Mouse (Mus musculus) lung, embryonic 16.5 days (tissue): ENCODE results near the gene Usp22. TPM values are rescaled to one million over a fixed set of nuclear protein-coding genes. Genes with fewer than 3 reads are reported as not detected.
A peak's percentile ranks its signal among the peaks of the same experiment; 100 is the strongest.

ENCODE experiments used
- ATAC-seq: fragments of 200-750 bp; cut with Nextera tagmentation; 2 replicates; pipeline ENCODE4 v1.8.0; 2017; ENCODE audit warnings: low read depth, mild to moderate bottlenecking, moderate library complexity
- H3K27ac ChIP-seq: fragments of 300-500 bp; sonication (generic); 2 replicates; pipeline ENCODE4 v1.5.1; 2014; ENCODE audit warnings: mild to moderate bottlenecking, control low read depth, low read length
- H3K27me3 ChIP-seq: fragments of 300-500 bp; sonication (generic); 2 replicates; pipeline ENCODE4 v1.6.1; 2014; ENCODE audit warnings: low read depth, low read length, mixed read lengths; ENCODE audit not compliant: control insufficient read depth, insufficient read depth
- H3K36me3 ChIP-seq: fragments of 300-500 bp; sonication (generic); 2 replicates; pipeline ENCODE4 v1.6.1; 2014; ENCODE audit warnings: low read length; ENCODE audit not compliant: control insufficient read depth, insufficient read depth
- H3K4me1 ChIP-seq: fragments of 300-500 bp; sonication (generic); replicated peaks from 2 replicates; pipeline ENCODE4 v1.6.1; 2014; ENCODE audit warnings: low read length, mixed read lengths; ENCODE audit not compliant: control insufficient read depth, insufficient read depth
- H3K4me2 ChIP-seq: fragments of 300-500 bp; sonication (generic); 2 replicates; pipeline ENCODE4 v1.6.1; 2014; ENCODE audit warnings: low read depth, low read length, control low read depth
- H3K4me3 ChIP-seq: fragments of 300-500 bp; sonication (generic); 2 replicates; pipeline ENCODE4 v1.5.1; 2014; ENCODE audit warnings: mild to moderate bottlenecking, low read length, control low read depth
- H3K9ac ChIP-seq: fragments of 300-500 bp; sonication (generic); 2 replicates; pipeline ENCODE4 v1.6.1; 2014; ENCODE audit warnings: low read length, control low read depth
- H3K9me3 ChIP-seq: fragments of 300-500 bp; sonication (generic); 2 replicates; pipeline ENCODE4 v1.6.1; 2016; ENCODE audit warnings: low read length; ENCODE audit not compliant: control insufficient read depth
- WGBS: fragments of 180-500 bp; shearing (Covaris S2); extraction: QIAGEN DNeasy Blood & Tissue Kit; methylation state at CpG from one replicate; pipeline ENCODE4 v1.1.7; 2014; 5-methylcytosine and 5-hydroxymethylcytosine counted together
- polyA plus RNA-seq: library from polyadenylated mRNA; unstranded; fragments of >200 nt; fragmentation: Nextera tagmentation; extraction: Ambion mirVana; gene quantifications from 2 replicates; pipeline ENCODE4 v1.2.1, GENCODE M21; 2015

Gene Usp22
- 98.9 and 103 TPM in 2 replicates for polyA plus RNA-seq

- H3K27me3 ChIP-seq = no peaks in the 10 kb centered on the region
- H3K9ac ChIP-seq = peak within 1 kb of the TSS; percentile 99
- no peaks in the 10 kb centered on the region for H3K36me3 ChIP-seq
- H3K27ac ChIP-seq = peak within 1 kb of the TSS; percentile 99
- H3K4me3 ChIP-seq = peak within 1 kb of the TSS; percentile 100
- no peaks in the 10 kb centered on the region for H3K9me3 ChIP-seq
- H3K4me1 ChIP-seq = peaks cover 3% of the 10 kb centered on the region
- ATAC-seq = peak; percentile 98
- H3K4me2 ChIP-seq = peak within 1 kb of the TSS; percentile 79
- WGBS = under 1% methylated on average over 68 of the region's 69 CpGs
Observed at GRCm38 (mm10) chr11:61174821-61175658, at the start of gene Usp22. Usp22 (minus strand) TSS chr11:61175055.

- H3K9ac ChIP-seq = no peak overlapping the region
- no peak overlapping the region for H3K4me2 ChIP-seq
- no peak overlapping the region for H3K4me3 ChIP-seq
- no peaks in the 10 kb centered on the region for H3K36me3 ChIP-seq
- no peak for ATAC-seq
- WGBS = 48% methylated on average over 6 of the region's 6 CpGs
- H3K9me3 ChIP-seq = no peaks in the 10 kb centered on the region
- H3K27me3 ChIP-seq = no peaks in the 10 kb centered on the region
- no peaks in the 10 kb centered on the region; the same call in 1 of the 2 replicates for H3K4me1 ChIP-seq
- H3K27ac ChIP-seq = no peak overlapping the region
Observed at GRCm38 (mm10) chr11:61224234-61224744, 49.4 kb upstream of the Usp22 start.

- Histone ChIP-seq H3K27ac (no peak overlapping the region), H3K4me1 (no peaks in the 10 kb centered on the region; the same call in 1 of the 2 replicates), H3K27me3 (no peaks in the 10 kb centered on the region), H3K36me3 (no peaks in the 10 kb centered on the region), H3K4me2 (no peak overlapping the region), H3K9ac (no peak overlapping the region), H3K9me3 (no peaks in the 10 kb centered on the region), H3K4me3 (no peak overlapping the region)
- ATAC-seq = no peak
- WGBS = 81% methylated on average over 9 of the region's 9 CpGs
Observed at GRCm38 (mm10) chr11:61222971-61223745, 48.3 kb upstream of the Usp22 start.

GRCm38 (mm10) chr11:61222007-61222406, 47.2 kb upstream of the Usp22 start:
- Histone ChIP-seq H3K9ac (no peak overlapping the region), H3K4me3 (no peak overlapping the region), H3K27me3 (no peaks in the 10 kb centered on the region), H3K4me2 (no peak overlapping the region), H3K9me3 (no peaks in the 10 kb centered on the region), H3K27ac (no peak overlapping the region), H3K36me3 (no peaks in the 10 kb centered on the region), H3K4me1 (no peaks in the 10 kb centered on the region; the same call in 1 of the 2 replicates)
- 86% methylated on average over 1 of the region's 1 CpGs for WGBS
- ATAC-seq = no peak

GRCm38 (mm10) chr11:61220156-61220881, 45.5 kb upstream of the Usp22 start:
- Histone ChIP-seq H3K27me3 (no peaks in the 10 kb centered on the region), H3K4me3 (no peak overlapping the region), H3K9ac (no peak overlapping the region), H3K4me2 (no peak overlapping the region), H3K4me1 (no peaks in the 10 kb centered on the region), H3K27ac (no peak overlapping the region), H3K36me3 (no peaks in the 10 kb centered on the region), H3K9me3 (no peaks in the 10 kb centered on the region)
- ATAC-seq = no peak
- 41% methylated on average over 9 of the region's 9 CpGs for WGBS

- no peak overlapping the region for H3K4me2 ChIP-seq
- no peaks in the 10 kb centered on the region for H3K4me1 ChIP-seq
- no peak overlapping the region for H3K4me3 ChIP-seq
- ATAC-seq = no peak
- WGBS = 90% methylated on average over 3 of the region's 3 CpGs
- H3K9ac ChIP-seq = no peak overlapping the region
- peaks cover 6% of the 10 kb centered on the region; the same call in 1 of the 2 replicates for H3K27me3 ChIP-seq
- H3K27ac ChIP-seq = no peak overlapping the region
- H3K36me3 ChIP-seq = no peaks in the 10 kb centered on the region
- H3K9me3 ChIP-seq = no peaks in the 10 kb centered on the region
Observed at GRCm38 (mm10) chr11:61215936-61216335, 41.1 kb upstream of the Usp22 start.

- Histone ChIP-seq H3K9ac (no peak overlapping the region), H3K9me3 (no peaks in the 10 kb centered on the region), H3K4me3 (no peak overlapping the region), H3K27me3 (peaks cover 6% of the 10 kb centered on the region; the same call in 1 of the 2 replicates), H3K36me3 (no peaks in the 10 kb centered on the region), H3K4me2 (no peak overlapping the region), H3K27ac (no peak overlapping the region), H3K4me1 (peaks cover 11% of the 10 kb centered on the region)
- ATAC-seq = no peak
- 31% methylated on average over 20 of the region's 20 CpGs for WGBS
Observed at GRCm38 (mm10) chr11:61212102-61212501, 37.2 kb upstream of the Usp22 start.

GRCm38 (mm10) chr11:61208316-61208715, 33.5 kb upstream of the Usp22 start:
- Histone ChIP-seq H3K9ac (no peak overlapping the region), H3K4me3 (no peak overlapping the region), H3K4me1 (peaks cover 11% of the 10 kb centered on the region), H3K27me3 (peaks cover 6% of the 10 kb centered on the region; the same call in 1 of the 2 replicates), H3K9me3 (no peaks in the 10 kb centered on the region), H3K27ac (no peak overlapping the region), H3K36me3 (no peaks in the 10 kb centered on the region), H3K4me2 (no peak overlapping the region)
- no peak for ATAC-seq
- 64% methylated on average over 10 of the region's 10 CpGs for WGBS
